Mouse (Mus musculus) G1E (cell line): ENCODE data around the gene Skiv2l.

ENCODE experiments used
- CTCF ChIP-seq: IDR thresholded peaks from 2 replicates; pipeline ENCODE4 v1.5.1; 2012; ENCODE audit warnings: low read depth, low read length, inconsistent platforms, mixed read lengths
- GATA2 ChIP-seq: IDR thresholded peaks from 2 replicates; pipeline ENCODE4 v1.6.1; 2012; ENCODE audit warnings: low read depth, low read length, inconsistent platforms, borderline replicate concordance
- POLR2AphosphoS5 ChIP-seq: IDR thresholded peaks from 2 replicates; pipeline ENCODE4 v1.6.1; 2012; ENCODE audit warnings: low read depth, low read length, inconsistent platforms; ENCODE audit not compliant: insufficient replicate concordance
- TAL1 ChIP-seq: conservative IDR thresholded peaks from 2 replicates; pipeline ENCODE4 v1.6.1; 2012; ENCODE audit warnings: low read depth, low read length, inconsistent platforms, mixed read lengths

DNA sequence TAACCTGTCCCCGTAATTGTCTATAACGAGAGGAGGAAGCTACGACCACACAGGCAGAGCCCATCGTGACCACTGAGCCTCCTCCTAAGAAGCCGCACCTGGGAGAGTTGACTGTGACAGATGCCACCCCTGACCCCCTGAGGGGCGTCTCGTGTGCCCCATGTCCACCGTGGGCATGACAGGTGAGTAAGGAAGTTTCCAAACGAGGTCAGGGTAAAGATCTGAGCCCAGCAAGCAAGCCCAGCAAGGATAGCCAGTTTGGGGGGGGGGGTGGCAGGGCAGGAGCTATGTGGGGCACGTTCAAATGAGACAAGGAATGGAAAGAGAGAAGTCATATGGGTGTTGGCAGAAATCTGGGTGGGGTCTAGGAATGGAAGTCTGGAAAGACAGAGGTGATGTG is 55.0 kb downstream of the Skiv2l start:
- TF ChIP-seq CTCF (no peak), TAL1 (no peak), POLR2AphosphoS5 (no peak), GATA2 (no peak)
